13 mouse cellular contexts compared by ENCODE assay signal in genomic region chr14:34585358-34586105, GRCm38 (mm10). TPM values are rescaled to one million over a fixed set of nuclear protein-coding genes. Genes with fewer than 3 reads are reported as not detected.
DNase-seq lines count a peak whose midpoint lies in the region; ATAC-seq and TF ChIP-seq lines count a peak whose summit lies in the region.
"Had no signal": no experiment of that assay in that cellular context is flagged by ENCODE, and none has a peak within 500 bp of the region (broad histone marks: within the 10 kb centered on the region; RNA-seq: fewer than 3 reads in every experiment).

No protein-coding gene starts in this region.

- H3K4me3 ChIP-seq in liver, embryonic 11.5 days (ENCODE audit: low read depth, low read length), result no peak overlapping the region
- no peak overlapping the region for H3K4me3 ChIP-seq in forebrain, postnatal 0 days (ENCODE audit: low read depth, low read length)
- H3K4me3 ChIP-seq: hindbrain, embryonic 15.5 days; limb, embryonic 15.5 days; megakaryocyte, embryonic 14.5 days had no signal

- H3K27ac ChIP-seq in liver, embryonic 11.5 days (ENCODE audit: low read depth, low read length), result no peak overlapping the region
- H3K27ac ChIP-seq in forebrain, postnatal 0 days (ENCODE audit: low read depth, low read length), result no peak overlapping the region
- H3K27ac ChIP-seq: hindbrain, embryonic 15.5 days; limb, embryonic 15.5 days had no signal

- ATAC-seq in liver, embryonic 11.5 days (replicated peaks; ENCODE audit: low FRiP score), result peak; percentile 51; the same call in 1 of the 2 replicates
- ATAC-seq in forebrain, postnatal 0 days, result no peak

- no peaks in the 10 kb centered on the region for H3K36me3 ChIP-seq in liver, embryonic 11.5 days (ENCODE audit: control insufficient read depth, insufficient read depth, low read length)
- H3K36me3 ChIP-seq in forebrain, postnatal 0 days (ENCODE audit: insufficient read depth), result no peaks in the 10 kb centered on the region
- H3K36me3 ChIP-seq: hindbrain, embryonic 15.5 days; limb, embryonic 15.5 days had no signal

- H3K9ac ChIP-seq in liver, embryonic 11.5 days (ENCODE audit: low read depth, low read length), result no peak overlapping the region
- H3K9ac ChIP-seq in forebrain, postnatal 0 days, result no peak overlapping the region
- H3K9ac ChIP-seq: hindbrain, embryonic 15.5 days; limb, embryonic 15.5 days had no signal

- peak; percentile 55 to 78 for DNase-seq in adrenal gland, adult (ENCODE audit: inconsistent age in 2 of 2, low spot score in 1 of 2)
- no peak for DNase-seq in adrenal gland, adult 18-20 months (ENCODE audit: low spot score in 2 of 2)
- DNase-seq in kidney, postnatal 36 days, result peak; percentile 27 to 60
- DNase-seq in kidney, postnatal 4 days, result no peak
- DNase-seq in liver, embryonic 11.5 days (ENCODE audit: low spot score), result no peak
- DNase-seq in forebrain, postnatal 0 days, result no peak
- DNase-seq in urinary bladder, adult 18-20 months (ENCODE audit: low spot score in 2 of 2), result no peak
- DNase-seq in spleen, postnatal 14 days (ENCODE audit: low spot score in 2 of 2), result no peak
- DNase-seq: layer of hippocampus, postnatal 36 days; thymus, postnatal 36 days had no signal

- TF ChIP-seq CTCF in forebrain, postnatal 0 days (IDR thresholded peaks at IDR 0.05; ENCODE audit: low read depth), result no peak

- H3K9me3 ChIP-seq in liver, embryonic 11.5 days (ENCODE audit: control insufficient read depth, low read length), result no peaks in the 10 kb centered on the region
- no peaks in the 10 kb centered on the region for H3K9me3 ChIP-seq in forebrain, postnatal 0 days (ENCODE audit: low read length)
- H3K9me3 ChIP-seq: hindbrain, embryonic 15.5 days; limb, embryonic 15.5 days; megakaryocyte, embryonic 14.5 days had no signal

- WGBS in liver, embryonic 11.5 days, result 52% methylated on average over 9 of the region's 9 CpGs
- 90% methylated on average over 9 of the region's 9 CpGs for WGBS in forebrain, postnatal 0 days

- H3K4me2 ChIP-seq in liver, embryonic 11.5 days, result no peak overlapping the region
- H3K4me2 ChIP-seq in forebrain, postnatal 0 days (ENCODE audit: low read depth), result no peak overlapping the region
- H3K4me2 ChIP-seq: hindbrain, embryonic 15.5 days; limb, embryonic 15.5 days had no signal

- H3K27me3 ChIP-seq in liver, embryonic 11.5 days (replicated peaks; ENCODE audit: control insufficient read depth, insufficient read depth, low read length), result no peaks in the 10 kb centered on the region
- H3K27me3 ChIP-seq in forebrain, postnatal 0 days (ENCODE audit: insufficient read depth, low read length), result no peaks in the 10 kb centered on the region
- H3K27me3 ChIP-seq: hindbrain, embryonic 15.5 days; limb, embryonic 15.5 days had no signal

- peaks cover 13% of the 10 kb centered on the region for H3K4me1 ChIP-seq in liver, embryonic 11.5 days (replicated peaks; ENCODE audit: control insufficient read depth, insufficient read depth, low read length)
- no peaks in the 10 kb centered on the region for H3K4me1 ChIP-seq in forebrain, postnatal 0 days (ENCODE audit: insufficient read depth)
- H3K4me1 ChIP-seq: hindbrain, embryonic 15.5 days had no signal

RNA-seq across cellular contexts. Expression of gene Ldb3, which starts 3.0 kb away (rescaled TPM):
- 1 to 10 TPM in 1 of 2 experiments, under 1 TPM in 1; 0.46 to 2.6 TPM for total RNA-seq in adrenal gland, adult 18-20 months (2021)
- polyA plus RNA-seq in liver, embryonic 11.5 days (2014; fragmentation: Nextera tagmentation; extraction: Ambion mirVana), result 0.38 and 2.7 TPM in 2 replicates
- total RNA-seq in forebrain, postnatal 0 days (2014; rRNA removed), result 1.3 and 2.0 TPM in 2 replicates
- polyA plus RNA-seq in forebrain, postnatal 0 days (2015; fragmentation: Nextera tagmentation; extraction: Ambion mirVana), result 0.70 and 0.90 TPM in 2 replicates

RNA-seq across cellular contexts. Expression of gene Opn4, which starts 14.4 kb away (rescaled TPM):
- not detected for total RNA-seq in adrenal gland, adult 18-20 months (2021)
- polyA plus RNA-seq in liver, embryonic 11.5 days (2014; fragmentation: Nextera tagmentation; extraction: Ambion mirVana), result not detected in 2 replicates
- 0.14 TPM in 1 of 2 replicates, not detected in the other for total RNA-seq in forebrain, postnatal 0 days (2014; rRNA removed)
- polyA plus RNA-seq in forebrain, postnatal 0 days (2015; fragmentation: Nextera tagmentation; extraction: Ambion mirVana), result 0.11 TPM in 1 of 2 replicates, not detected in the other
- total RNA-seq: layer of hippocampus, postnatal 36 days had no signal
- polyA plus RNA-seq: hindbrain, embryonic 15.5 days had no signal

Comparison
In these comparisons a context has a peak if more than half of its experiments do, and no peak if none do; other contexts are left out.
1. DNase-seq: peak in adrenal gland, adult (2 of 2) and kidney, postnatal 36 days (2 of 2); none in adrenal gland, adult 18-20 months (0 of 2), kidney, postnatal 4 days (0 of 2), liver, embryonic 11.5 days (single experiment), forebrain, postnatal 0 days (single experiment), urinary bladder, adult 18-20 months (0 of 2) and spleen, postnatal 14 days (0 of 2).